Mouse (Mus musculus): ENCODE results near the gene Ccdc142. TPM values are rescaled to one million over a fixed set of nuclear protein-coding genes. Genes with fewer than 3 reads are reported as not detected.

The Ccdc142 gene
- total and polyA plus RNA-seq, 2 experiments from 2014 or later, result 5.6 to 15.3 TPM

- peak within 1 kb of the TSS; percentile 89 for H3K9ac ChIP-seq
- H3K4me1 ChIP-seq (ENCODE audit: insufficient read depth), result peaks cover 9% of the 10 kb centered on the region; the same call in 1 of the 2 replicates
- TF ChIP-seq CTCF (IDR thresholded peaks at IDR 0.05; ENCODE audit: low read depth), result no peak
- WGBS, result under 1% methylated on average over 76 of the region's 76 CpGs
- ATAC-seq (peak; percentile 85), DNase-seq (peak; percentile 83)
- no peaks in the 10 kb centered on the region; the same call in 1 of the 2 replicates for H3K36me3 ChIP-seq (ENCODE audit: insufficient read depth)
- no peaks in the 10 kb centered on the region for H3K27me3 ChIP-seq (ENCODE audit: insufficient read depth, low read length)
- no peaks in the 10 kb centered on the region for H3K9me3 ChIP-seq (ENCODE audit: low read length)
- H3K27ac ChIP-seq (ENCODE audit: low read depth, low read length), result peak within 1 kb of the TSS; percentile 88
- H3K4me3 ChIP-seq (ENCODE audit: low read depth, low read length), result peak within 1 kb of the TSS; percentile 80
- H3K4me2 ChIP-seq (ENCODE audit: low read depth), result peak within 1 kb of the TSS; percentile 90
Measured at GRCm38 (mm10) chr6:83108762-83109668, 7.6 kb downstream of the Ccdc142 start, which contains the start of gene Mrpl53. Gene Mrpl53, plus strand, starts transcription at chr6:83109040.

- Histone ChIP-seq H3K27me3 (ENCODE audit: insufficient read depth, low read length) (no peaks in the 10 kb centered on the region), H3K4me2 (ENCODE audit: low read depth) (no peak overlapping the region), H3K9me3 (ENCODE audit: low read length) (no peaks in the 10 kb centered on the region), H3K36me3 (ENCODE audit: insufficient read depth) (no peaks in the 10 kb centered on the region; the same call in 1 of the 2 replicates), H3K27ac (ENCODE audit: low read depth, low read length) (no peak overlapping the region), H3K4me3 (ENCODE audit: low read depth, low read length) (no peak overlapping the region), H3K4me1 (ENCODE audit: insufficient read depth) (peaks cover 9% of the 10 kb centered on the region; the same call in 1 of the 2 replicates), H3K9ac (no peak overlapping the region)
- no peak for ATAC-seq
- DNase-seq, result no peak
- WGBS, result 91% methylated on average over 4 of the region's 4 CpGs
- TF ChIP-seq CTCF (IDR thresholded peaks at IDR 0.05; ENCODE audit: low read depth), result no peak
Measured at GRCm38 (mm10) chr6:83111510-83112136, 10.2 kb downstream of the Ccdc142 start.

GRCm38 (mm10) chr6:83115011-83115671 is 13.7 kb downstream of the Ccdc142 start, which contains the start of gene Mogs:
Gene Mogs, plus strand, starts transcription at chr6:83115496.
- H3K9me3 ChIP-seq (ENCODE audit: low read length), result no peaks in the 10 kb centered on the region
- peak within 1 kb of the TSS; percentile 74 for H3K27ac ChIP-seq (ENCODE audit: low read depth, low read length)
- no peaks in the 10 kb centered on the region for H3K27me3 ChIP-seq (ENCODE audit: insufficient read depth, low read length)
- ATAC-seq (peak; percentile 92), DNase-seq (peak; percentile 90)
- TF ChIP-seq CTCF (IDR thresholded peaks at IDR 0.05; ENCODE audit: low read depth), result peak; percentile 53
- peaks cover 2% of the 10 kb centered on the region; the same call in 1 of the 2 replicates for H3K4me1 ChIP-seq (ENCODE audit: insufficient read depth)
- H3K4me3 ChIP-seq (ENCODE audit: low read depth, low read length), result peak within 1 kb of the TSS; percentile 68
- H3K36me3 ChIP-seq (ENCODE audit: insufficient read depth), result peaks cover 25% of the 10 kb centered on the region
- WGBS, result 2% methylated on average over 47 of the region's 58 CpGs
- peak within 1 kb of the TSS; percentile 92 for H3K4me2 ChIP-seq (ENCODE audit: low read depth)
- H3K9ac ChIP-seq, result peak within 1 kb of the TSS; percentile 76

GRCm38 (mm10) chr6:83115682-83116372 is 14.4 kb downstream of the Ccdc142 start:
- DNase-seq, result no peak
- peak; percentile 62 for ATAC-seq
- H3K9ac ChIP-seq, result peak overlapping the region; percentile 76
- no peaks in the 10 kb centered on the region for H3K27me3 ChIP-seq (ENCODE audit: insufficient read depth, low read length)
- H3K9me3 ChIP-seq (ENCODE audit: low read length), result no peaks in the 10 kb centered on the region
- WGBS, result under 1% methylated on average over 47 of the region's 48 CpGs
- peaks cover 25% of the 10 kb centered on the region for H3K36me3 ChIP-seq (ENCODE audit: insufficient read depth)
- peak overlapping the region; percentile 68 for H3K4me3 ChIP-seq (ENCODE audit: low read depth, low read length)
- H3K27ac ChIP-seq (ENCODE audit: low read depth, low read length), result peak overlapping the region; percentile 74
- H3K4me2 ChIP-seq (ENCODE audit: low read depth), result peak overlapping the region; percentile 92
- TF ChIP-seq CTCF (IDR thresholded peaks at IDR 0.05; ENCODE audit: low read depth), result no peak
- peaks cover 7% of the 10 kb centered on the region; the same call in 1 of the 2 replicates for H3K4me1 ChIP-seq (ENCODE audit: insufficient read depth)

- peak overlapping the region; percentile 68 for H3K4me3 ChIP-seq (ENCODE audit: low read depth, low read length)
- no peak for ATAC-seq
- H3K27me3 ChIP-seq (ENCODE audit: insufficient read depth, low read length), result no peaks in the 10 kb centered on the region
- peaks cover 25% of the 10 kb centered on the region for H3K36me3 ChIP-seq (ENCODE audit: insufficient read depth)
- no peaks in the 10 kb centered on the region for H3K9me3 ChIP-seq (ENCODE audit: low read length)
- peak overlapping the region; percentile 92 for H3K4me2 ChIP-seq (ENCODE audit: low read depth)
- H3K9ac ChIP-seq, result peak overlapping the region; percentile 76
- TF ChIP-seq CTCF (IDR thresholded peaks at IDR 0.05; ENCODE audit: low read depth), result no peak
- peaks cover 7% of the 10 kb centered on the region; the same call in 1 of the 2 replicates for H3K4me1 ChIP-seq (ENCODE audit: insufficient read depth)
- H3K27ac ChIP-seq (ENCODE audit: low read depth, low read length), result no peak overlapping the region
- no peak for DNase-seq
- WGBS, result 76% methylated on average over 11 of the region's 11 CpGs
Measured at GRCm38 (mm10) chr6:83116373-83117164, 15.2 kb downstream of the Ccdc142 start.

- no peak for ATAC-seq
- no peak overlapping the region for H3K27ac ChIP-seq (ENCODE audit: low read depth, low read length)
- WGBS, result 85% methylated on average over 4 of the region's 4 CpGs
- H3K9me3 ChIP-seq (ENCODE audit: low read length), result no peaks in the 10 kb centered on the region
- H3K9ac ChIP-seq, result no peak overlapping the region
- no peaks in the 10 kb centered on the region for H3K27me3 ChIP-seq (ENCODE audit: insufficient read depth, low read length)
- H3K4me2 ChIP-seq (ENCODE audit: low read depth), result no peak overlapping the region
- TF ChIP-seq CTCF (IDR thresholded peaks at IDR 0.05; ENCODE audit: low read depth), result no peak
- peaks cover 8% of the 10 kb centered on the region for H3K4me1 ChIP-seq (ENCODE audit: insufficient read depth)
- peaks cover 25% of the 10 kb centered on the region for H3K36me3 ChIP-seq (ENCODE audit: insufficient read depth)
- no peak overlapping the region for H3K4me3 ChIP-seq (ENCODE audit: low read depth, low read length)
- no peak for DNase-seq
Measured at GRCm38 (mm10) chr6:83117165-83117438, 15.7 kb downstream of the Ccdc142 start.
